Mouse (Mus musculus): ENCODE data around the gene Zfp867. TPM values are rescaled to one million over a fixed set of nuclear protein-coding genes. Genes with fewer than 3 reads are reported as not detected.

Zfp867 gene
- polyA plus RNA-seq, 1 experiment from 2014 or later = 13.5 TPM

- Histone ChIP-seq H3K4me3 (peak within 1 kb of the TSS; percentile 83), H3K9ac (peak within 1 kb of the TSS; percentile 79), H3K27me3 (no peaks in the 10 kb centered on the region), H3K36me3 (ENCODE audit: poor library complexity, severe bottlenecking) (peaks cover 39% of the 10 kb centered on the region), H3K4me2 (peak within 1 kb of the TSS; percentile 96), H3K27ac (no peak within 1 kb of the TSS), H3K4me1 (peaks cover 30% of the 10 kb centered on the region), H3K9me3 (replicated peaks) (no peaks in the 10 kb centered on the region)
- WGBS = 79% methylated on average over 4 of the region's 4 CpGs
- ATAC-seq = no peak
Observed at GRCm38 (mm10) chr11:59451086-59451485, 21.2 kb downstream of the Zfp867 start, which contains the start of gene Snap47. Snap47 (minus strand) TSS chr11:59451186.

DNA sequence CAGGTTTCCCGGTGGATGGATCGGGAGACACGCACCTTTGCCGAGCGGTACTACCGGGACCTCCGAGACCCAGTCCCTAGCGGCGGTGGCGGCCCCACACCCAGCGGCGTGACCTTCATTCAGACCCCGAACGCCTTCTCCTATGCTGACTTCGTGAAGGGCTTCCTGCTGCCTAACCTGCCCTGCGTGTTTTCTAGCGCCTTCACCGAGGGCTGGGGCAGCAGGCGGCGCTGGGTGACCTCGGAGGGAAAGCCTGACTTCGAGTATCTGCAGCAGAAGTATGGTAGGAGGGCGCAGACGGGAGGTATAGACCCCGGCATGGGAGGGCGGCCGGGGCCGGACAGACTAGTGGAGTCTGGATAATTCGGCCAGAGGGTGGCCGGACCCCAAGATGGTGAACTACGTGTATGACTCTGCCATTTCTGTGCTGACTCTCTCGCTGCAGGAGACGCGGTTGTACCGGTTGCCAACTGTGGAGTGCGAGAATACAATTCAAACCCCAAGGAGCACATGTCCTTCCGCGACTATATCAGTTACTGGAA is 22.0 kb downstream of the Zfp867 start:
- H3K9me3 ChIP-seq (replicated peaks) = no peaks in the 10 kb centered on the region
- WGBS = under 1% methylated on average over 38 of the region's 38 CpGs
- H3K36me3 ChIP-seq (ENCODE audit: poor library complexity, severe bottlenecking) = peaks cover 32% of the 10 kb centered on the region
- H3K4me1 ChIP-seq = peaks cover 30% of the 10 kb centered on the region
- H3K27ac ChIP-seq = no peak overlapping the region
- peak overlapping the region; percentile 83 for H3K4me3 ChIP-seq
- H3K9ac ChIP-seq = peak overlapping the region; percentile 79
- H3K4me2 ChIP-seq = peak overlapping the region; percentile 96
- peak; percentile 65 for ATAC-seq
- H3K27me3 ChIP-seq = no peaks in the 10 kb centered on the region

- peak within 1 kb of the TSS; percentile 83 for H3K4me3 ChIP-seq
- under 1% methylated on average over 31 of the region's 40 CpGs for whole genome bisulfite sequencing
- H3K9me3 ChIP-seq (replicated peaks) = no peaks in the 10 kb centered on the region
- H3K36me3 ChIP-seq (ENCODE audit: poor library complexity, severe bottlenecking) = peaks cover 29% of the 10 kb centered on the region
- H3K27ac ChIP-seq = peak within 1 kb of the TSS; percentile 79; the same call in 1 of the 2 replicates
- H3K27me3 ChIP-seq = no peaks in the 10 kb centered on the region
- peak; percentile 97 for ATAC-seq
- H3K9ac ChIP-seq = peak within 1 kb of the TSS; percentile 79
- peak within 1 kb of the TSS; percentile 96 for H3K4me2 ChIP-seq
- H3K4me1 ChIP-seq = peaks cover 30% of the 10 kb centered on the region
Observed at GRCm38 (mm10) chr11:59449741-59450229, 22.5 kb downstream of the Zfp867 start, which contains the start of gene Jmjd4. Jmjd4 (plus strand) TSS chr11:59450045.

- H3K4me3 ChIP-seq = no peak overlapping the region
- H3K4me1 ChIP-seq = peaks cover 5% of the 10 kb centered on the region; the same call in 1 of the 2 replicates
- H3K36me3 ChIP-seq (ENCODE audit: poor library complexity, severe bottlenecking) = peaks cover 15% of the 10 kb centered on the region
- H3K27me3 ChIP-seq = no peaks in the 10 kb centered on the region
- H3K27ac ChIP-seq = no peak overlapping the region
- no peak overlapping the region for H3K4me2 ChIP-seq
- ATAC-seq = no peak
- no peaks in the 10 kb centered on the region for H3K9me3 ChIP-seq (replicated peaks)
- no peak overlapping the region for H3K9ac ChIP-seq
Observed at GRCm38 (mm10) chr11:59443102-59443501, 29.2 kb downstream of the Zfp867 start.

- Histone ChIP-seq H3K4me2 (no peak overlapping the region), H3K27me3 (no peaks in the 10 kb centered on the region), H3K27ac (no peak overlapping the region), H3K4me3 (no peak overlapping the region), H3K9ac (no peak overlapping the region), H3K36me3 (ENCODE audit: poor library complexity, severe bottlenecking) (peaks cover 55% of the 10 kb centered on the region), H3K4me1 (no peaks in the 10 kb centered on the region), H3K9me3 (replicated peaks) (peaks cover 9% of the 10 kb centered on the region)
- ATAC-seq = no peak
- 93% methylated on average over 12 of the region's 12 CpGs for WGBS
Observed at GRCm38 (mm10) chr11:59437954-59438353, 34.3 kb downstream of the Zfp867 start.

DNA sequence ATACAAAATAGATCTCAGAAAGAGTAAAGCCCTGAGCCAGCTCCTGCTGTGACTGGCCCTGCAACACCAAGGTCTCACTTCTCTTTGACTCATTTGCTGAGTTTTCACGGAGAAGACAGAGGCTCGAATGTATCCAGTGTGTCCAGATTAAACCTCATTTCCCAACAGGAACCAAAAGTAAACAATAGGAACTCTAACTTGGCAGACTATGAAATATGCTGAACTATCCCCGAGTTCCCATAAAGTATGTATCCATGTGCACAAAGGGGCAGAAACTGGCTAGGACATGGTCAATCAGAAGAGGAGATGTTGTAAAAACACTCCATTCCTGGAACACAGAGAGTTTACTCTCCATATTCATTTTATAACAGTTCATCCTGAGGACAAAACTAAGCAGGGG is 40.0 kb downstream of the Zfp867 start:
- WGBS = 79% methylated on average over 3 of the region's 3 CpGs
- no peak overlapping the region for H3K27ac ChIP-seq
- peaks cover 9% of the 10 kb centered on the region for H3K9me3 ChIP-seq (replicated peaks)
- H3K27me3 ChIP-seq = no peaks in the 10 kb centered on the region
- no peaks in the 10 kb centered on the region for H3K4me1 ChIP-seq
- ATAC-seq = no peak
- H3K9ac ChIP-seq = no peak overlapping the region
- no peak overlapping the region for H3K4me3 ChIP-seq
- no peak overlapping the region for H3K4me2 ChIP-seq
- H3K36me3 ChIP-seq (ENCODE audit: poor library complexity, severe bottlenecking) = peaks cover 71% of the 10 kb centered on the region

DNA sequence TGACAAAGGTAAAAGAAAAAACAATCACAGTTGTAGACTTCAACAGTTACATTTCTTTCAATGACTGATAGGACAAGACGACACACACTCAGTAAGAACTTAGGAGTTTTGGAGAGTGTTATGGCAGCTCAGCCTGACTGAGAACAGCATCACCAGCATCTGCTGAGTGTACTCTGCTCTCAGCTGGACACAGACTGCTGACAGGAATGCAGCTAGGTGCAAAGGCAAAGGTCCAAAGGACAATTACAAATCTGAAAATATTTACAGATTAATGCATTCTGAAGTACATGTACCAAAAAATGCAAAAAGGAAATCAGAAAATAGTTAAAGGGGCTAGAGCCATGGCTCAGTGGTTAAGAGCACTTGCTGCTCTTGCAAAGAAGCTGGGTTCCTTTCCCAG is 42.3 kb downstream of the Zfp867 start:
- no peak for ATAC-seq
- Histone ChIP-seq H3K27ac (no peak overlapping the region), H3K9ac (no peak overlapping the region), H3K27me3 (no peaks in the 10 kb centered on the region), H3K9me3 (replicated peaks) (no peaks in the 10 kb centered on the region), H3K4me2 (no peak overlapping the region), H3K4me1 (no peaks in the 10 kb centered on the region), H3K36me3 (ENCODE audit: poor library complexity, severe bottlenecking) (peaks cover 77% of the 10 kb centered on the region), H3K4me3 (no peak overlapping the region)
- WGBS = 86% methylated on average over 1 of the region's 1 CpGs

GRCm38 (mm10) chr11:59428057-59428660 is 44.1 kb downstream of the Zfp867 start:
- Histone ChIP-seq H3K4me1 (no peaks in the 10 kb centered on the region), H3K36me3 (ENCODE audit: poor library complexity, severe bottlenecking) (peaks cover 77% of the 10 kb centered on the region), H3K9me3 (replicated peaks) (no peaks in the 10 kb centered on the region), H3K4me3 (no peak overlapping the region), H3K27ac (no peak overlapping the region), H3K4me2 (no peak overlapping the region), H3K9ac (no peak overlapping the region), H3K27me3 (no peaks in the 10 kb centered on the region)
- no peak for ATAC-seq
- 93% methylated on average over 9 of the region's 9 CpGs for WGBS

DNA sequence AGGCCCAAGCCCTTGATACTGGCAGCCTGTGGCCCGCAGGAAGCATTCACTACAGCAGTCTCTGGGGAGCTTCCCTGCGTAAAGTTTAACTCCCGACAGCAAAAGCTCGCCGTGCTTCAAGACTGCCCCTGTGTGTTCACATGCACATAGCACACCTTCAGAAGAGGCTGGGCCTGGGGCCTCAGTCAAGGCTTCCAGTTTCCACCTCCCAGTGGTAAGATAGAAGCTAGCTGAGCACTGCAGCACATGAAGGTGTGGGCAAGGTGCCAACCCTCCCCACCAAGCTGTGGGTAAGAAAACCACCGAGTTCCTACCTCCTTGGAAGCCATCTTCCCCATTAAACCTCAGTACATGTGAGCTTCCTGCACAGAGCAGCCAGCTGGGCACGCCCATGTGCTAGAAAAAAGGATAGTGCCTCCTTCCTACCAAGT is 46.6 kb downstream of the Zfp867 start:
- H3K4me1 ChIP-seq = no peaks in the 10 kb centered on the region
- no peak for ATAC-seq
- H3K4me2 ChIP-seq = no peak overlapping the region
- peaks cover 77% of the 10 kb centered on the region for H3K36me3 ChIP-seq (ENCODE audit: poor library complexity, severe bottlenecking)
- H3K9me3 ChIP-seq (replicated peaks) = no peaks in the 10 kb centered on the region
- 76% methylated on average over 7 of the region's 7 CpGs for WGBS
- no peaks in the 10 kb centered on the region for H3K27me3 ChIP-seq
- H3K27ac ChIP-seq = no peak overlapping the region
- no peak overlapping the region for H3K9ac ChIP-seq
- H3K4me3 ChIP-seq = no peak overlapping the region

DNA sequence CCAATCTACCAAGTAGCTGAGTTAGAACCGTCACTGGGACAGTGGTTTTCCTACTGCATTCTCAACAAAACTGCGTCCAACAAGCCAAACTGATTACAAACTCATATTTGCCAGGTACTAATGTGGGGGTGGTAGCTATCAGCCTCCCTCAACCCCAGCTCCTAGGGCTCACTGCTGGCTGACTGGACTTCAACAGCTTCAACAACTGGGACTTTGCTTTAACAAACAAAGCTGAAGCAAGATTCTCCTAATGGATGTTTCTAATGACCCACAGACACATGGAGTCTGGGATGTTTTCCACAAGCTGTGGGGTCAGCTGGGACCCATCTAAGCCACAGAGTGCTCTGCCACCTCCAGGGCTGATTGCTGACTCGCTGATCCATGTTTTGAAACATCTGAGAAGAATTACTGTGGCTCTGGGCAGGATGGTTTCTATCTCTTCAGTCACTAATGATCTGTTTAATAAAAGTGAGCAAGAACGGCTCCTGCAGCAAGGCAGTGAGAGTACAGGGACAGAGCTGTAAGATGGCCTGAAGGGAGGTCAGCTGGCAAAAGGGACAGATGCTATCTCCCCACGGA is 49.2 kb downstream of the Zfp867 start:
- H3K9me3 ChIP-seq (replicated peaks) = no peaks in the 10 kb centered on the region
- H3K27ac ChIP-seq = no peak overlapping the region
- no peak overlapping the region for H3K9ac ChIP-seq
- 91% methylated on average over 5 of the region's 5 CpGs for WGBS
- H3K4me2 ChIP-seq = no peak overlapping the region
- peaks cover 96% of the 10 kb centered on the region for H3K36me3 ChIP-seq (ENCODE audit: poor library complexity, severe bottlenecking)
- no peak for ATAC-seq
- H3K27me3 ChIP-seq = no peaks in the 10 kb centered on the region
- H3K4me1 ChIP-seq = no peaks in the 10 kb centered on the region
- H3K4me3 ChIP-seq = no peak overlapping the region

- 90% methylated on average over 2 of the region's 2 CpGs for WGBS
- H3K36me3 ChIP-seq (ENCODE audit: poor library complexity, severe bottlenecking) = peaks cover 93% of the 10 kb centered on the region
- no peak overlapping the region for H3K9ac ChIP-seq
- no peak overlapping the region for H3K4me2 ChIP-seq
- H3K4me3 ChIP-seq = no peak overlapping the region
- no peaks in the 10 kb centered on the region for H3K9me3 ChIP-seq (replicated peaks)
- H3K4me1 ChIP-seq = no peaks in the 10 kb centered on the region
- ATAC-seq = no peak
- H3K27me3 ChIP-seq = no peaks in the 10 kb centered on the region
- no peak overlapping the region for H3K27ac ChIP-seq
Observed at GRCm38 (mm10) chr11:59421967-59422366, 50.3 kb downstream of the Zfp867 start.

DNA sequence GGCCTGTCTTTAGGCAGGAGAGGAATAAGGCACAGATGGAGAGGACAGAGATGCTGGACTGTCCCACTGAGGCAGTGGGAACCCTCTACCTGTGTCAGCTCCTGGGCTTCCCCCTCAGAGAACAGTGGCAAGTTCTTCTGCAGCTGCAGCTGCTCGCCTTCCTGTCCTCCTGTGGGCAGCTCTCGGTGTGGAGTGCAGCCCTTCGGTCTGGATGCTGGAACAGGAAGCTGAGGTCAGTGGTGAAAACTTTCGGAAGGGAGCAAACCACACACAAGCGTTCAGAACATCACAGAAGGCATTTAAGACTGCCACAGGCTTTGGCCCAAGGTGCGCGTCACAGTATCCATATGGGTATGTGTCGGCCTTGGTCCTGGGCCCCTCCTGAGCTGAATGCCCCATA is 50.8 kb downstream of the Zfp867 start:
- H3K36me3 ChIP-seq (ENCODE audit: poor library complexity, severe bottlenecking) = peaks cover 93% of the 10 kb centered on the region
- no peaks in the 10 kb centered on the region for H3K4me1 ChIP-seq

More for the DNA sequence above, 50.8 kb downstream of the Zfp867 start:
- no peak overlapping the region for H3K4me3 ChIP-seq
- ATAC-seq = no peak
- no peak overlapping the region for H3K9ac ChIP-seq
- no peaks in the 10 kb centered on the region for H3K27me3 ChIP-seq
- 95% methylated on average over 8 of the region's 8 CpGs for WGBS
- no peak overlapping the region for H3K27ac ChIP-seq
- H3K9me3 ChIP-seq (replicated peaks) = no peaks in the 10 kb centered on the region
- H3K4me2 ChIP-seq = no peak overlapping the region

Data from forebrain, embryonic 13.5 days (tissue).